ENCODE assay signal across 20 mouse cellular contexts in the genomic region with DNA sequence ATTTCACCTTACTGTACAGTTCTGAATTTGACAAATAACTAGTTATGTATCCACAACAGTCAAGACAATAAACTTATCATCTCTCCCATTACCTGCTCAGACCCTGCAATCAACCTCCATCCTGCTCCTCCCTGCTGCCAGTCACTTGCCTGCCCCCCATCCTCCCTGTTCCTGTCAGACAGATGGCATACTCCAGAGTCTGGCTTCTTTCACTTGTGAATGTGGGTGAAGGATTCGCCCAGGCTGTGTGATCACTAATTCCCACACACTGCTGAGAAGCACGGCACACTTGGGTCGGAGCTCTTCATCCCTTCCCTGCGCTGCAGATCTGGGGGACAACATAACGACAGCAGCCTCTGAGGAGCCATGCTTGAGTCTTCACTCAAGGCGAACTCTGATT.
A peak's percentile ranks its signal among the peaks of the same experiment; 100 is the strongest.
DNase-seq lines count a peak whose midpoint lies in the region; ATAC-seq and TF ChIP-seq lines count a peak whose summit lies in the region.
"Had no signal": no experiment of that assay in that cellular context is flagged by ENCODE, and none has a peak within 500 bp of the region (broad histone marks: within the 10 kb centered on the region; RNA-seq: fewer than 3 reads in every experiment).

No protein-coding gene starts in this region.

- TF ChIP-seq CTCF in cerebellum, adult 2 months (IDR thresholded peaks at IDR 0.05; ENCODE audit: borderline replicate concordance, insufficient read depth, low read depth, low read length): no peak
- no peak for TF ChIP-seq CTCF in layer of hippocampus, adult 2 months (conservative IDR thresholded peaks at IDR 0.05)

- no peak overlapping the region for H3K27ac ChIP-seq in cerebellum, adult 2 months (ENCODE audit: insufficient read depth, low read length)
- no peak overlapping the region for H3K27ac ChIP-seq in layer of hippocampus, adult 2 months
- H3K27ac ChIP-seq: embryonic facial prominence, embryonic 13.5 days; forebrain, embryonic 15.5 days; heart, adult 2 months; hindbrain, embryonic 10.5 days; hindbrain, embryonic 14.5 days; intestine, embryonic 15.5 days had no signal

- peak; percentile 31 to 43 for DNase-seq in cerebellum, postnatal 10 days
- no peak for DNase-seq in cerebellum, adult 2 months
- DNase-seq in frontal cortex, postnatal 25 days (ENCODE audit: low spot score in 2 of 2): no peak
- peak; percentile 23 to 27 for DNase-seq in layer of hippocampus, adult 2 months (ENCODE audit: low spot score in 2 of 2)
- no peak for DNase-seq in layer of hippocampus, adult 8-10 months (ENCODE audit: low spot score in 2 of 2)
- DNase-seq in telencephalon, adult 2 months (ENCODE audit: low read depth, low spot score): peak; percentile 43
- DNase-seq: adrenal gland, postnatal 10 days; B cell, adult 2 months; cerebellum, adult 18-20 months; cerebellum, postnatal 36 days; gastrocnemius, postnatal 10 days; heart, adult 2 months had no signal

- H3K4me3 ChIP-seq in cerebellum, adult 2 months (replicated peaks; ENCODE audit: insufficient read depth, low read depth, low read length): no peak overlapping the region
- H3K4me3 ChIP-seq in layer of hippocampus, adult 2 months: no peak overlapping the region
- H3K4me3 ChIP-seq: embryonic facial prominence, embryonic 13.5 days; forebrain, embryonic 15.5 days; heart, adult 2 months; heart, embryonic 12.5 days; hindbrain, embryonic 10.5 days; intestine, embryonic 15.5 days had no signal

- no peak for TF ChIP-seq POLR2A in cerebellum, adult 2 months (IDR thresholded peaks at IDR 0.05; ENCODE audit: borderline replicate concordance, insufficient read depth, low read length)

- H3K4me1 ChIP-seq in cerebellum, adult 2 months (ENCODE audit: control insufficient read depth, insufficient read depth, low read length): peaks cover 4% of the 10 kb centered on the region
- H3K4me1 ChIP-seq: embryonic facial prominence, embryonic 13.5 days; heart, embryonic 12.5 days; hindbrain, embryonic 10.5 days; intestine, embryonic 15.5 days had no signal

- 41% methylated on average over 6 of the region's 6 CpGs for WGBS in cerebellum, adult 2 months

- ATAC-seq in frontal cortex, adult (ENCODE audit: low TSS enrichment): peak; percentile 69; the same call in 1 of the 2 replicates
- ATAC-seq: CD4-positive, CD25-positive, alpha-beta regulatory T cell, adult 4 months; forebrain, embryonic 15.5 days; intestine, embryonic 15.5 days had no signal

- no peaks in the 10 kb centered on the region for H3K27me3 ChIP-seq in cerebellum, adult 2 months (ENCODE audit: control insufficient read depth, insufficient read depth, low read length)
- H3K27me3 ChIP-seq: embryonic facial prominence, embryonic 13.5 days; forebrain, embryonic 15.5 days; heart, embryonic 12.5 days; intestine, embryonic 15.5 days had no signal

Comparison
In these comparisons a context has a peak if more than half of its experiments do, and no peak if none do; other contexts are left out.
1. DNase-seq: peak in cerebellum, postnatal 10 days (2 of 2), layer of hippocampus, adult 2 months (2 of 2) and telencephalon, adult 2 months (single experiment); none in cerebellum, adult 2 months (0 of 2), frontal cortex, postnatal 25 days (0 of 2) and layer of hippocampus, adult 8-10 months (0 of 2).